Mouse (Mus musculus) adrenal gland, postnatal 10 days (tissue): ENCODE data around the gene Cyp4a14. TPM values are rescaled to one million over a fixed set of nuclear protein-coding genes. Genes with fewer than 3 reads are reported as not detected.
A peak's percentile ranks its signal among the peaks of the same experiment; 100 is the strongest.
"Not testable (repeated sequence)": the region's sequence is repeated elsewhere in the genome, so short reads cannot be mapped to it uniquely, and the experiment has no call there.

Experiments used
- DNase-seq: peaks from one replicate; pipeline ENCODE4 v3.0.0; 2021; ENCODE audit warnings: mixed read lengths
- long read RNA-seq, 2 experiments: library from polyadenylated mRNA; stranded (forward); transcript quantifications; one replicate each; pipeline ENCODE4 v2.0.0; 2021
- total RNA-seq, 2 experiments: library from RNA; stranded (reverse); gene quantifications; 2 replicates each; pipeline ENCODE4 v1.2.3; 2021

The Cyp4a14 gene
- 100 to 1,000 TPM in 1 of 2 experiments, 10 to 100 TPM in 1; 29.5 to 127 TPM for total RNA-seq
- long read RNA-seq, experiment 1, transcript Cyp4a14-201 (12 exons, 2,496 nt) = major isoform, 16 of 41 reads
- long read RNA-seq, experiment 1, partial matches to known transcripts = 19 of 41 reads
- long read RNA-seq, experiment 1, other reads (novel, unspliced or antisense) = 5 of 41 reads
- long read RNA-seq, experiment 2, partial matches to known transcripts = 2 of 7 reads
- long read RNA-seq, experiment 2, other reads (novel, unspliced or antisense) = 2 of 7 reads

- DNase-seq = no peak
Measured at GRCm38 (mm10) chr4:115496001-115496400, at the start of gene Cyp4a14. Gene Cyp4a14, minus strand, starts transcription at chr4:115496142.

GRCm38 (mm10) chr4:115545101-115545500 lies 49.2 kb upstream of the Cyp4a14 start:
- DNase-seq = no peak

GRCm38 (mm10) chr4:115521766-115522165 lies 25.8 kb upstream of the Cyp4a14 start:
- no peak for DNase-seq

- no peak for DNase-seq
Measured at GRCm38 (mm10) chr4:115519444-115519843, 23.5 kb upstream of the Cyp4a14 start.

- not testable (repeated sequence) for DNase-seq
Measured at GRCm38 (mm10) chr4:115518000-115518399, 22.1 kb upstream of the Cyp4a14 start, which contains the start of gene Cyp4a10. Gene Cyp4a10, plus strand, starts transcription at chr4:115518264.

- DNase-seq = not testable (repeated sequence)
Measured at GRCm38 (mm10) chr4:115513964-115514363, 18.0 kb upstream of the Cyp4a14 start.

- no peak for DNase-seq
Measured at GRCm38 (mm10) chr4:115497466-115497865, 1.5 kb upstream of the Cyp4a14 start.

- no peak for DNase-seq
Measured at GRCm38 (mm10) chr4:115481006-115481652, 14.8 kb downstream of the Cyp4a14 start.

GRCm38 (mm10) chr4:115476051-115476450 lies 19.9 kb downstream of the Cyp4a14 start:
- DNase-seq = peak; percentile 46

- not testable (repeated sequence) for DNase-seq
Measured at GRCm38 (mm10) chr4:115473585-115473984, 22.4 kb downstream of the Cyp4a14 start.

- DNase-seq = no peak
Measured at GRCm38 (mm10) chr4:115452304-115452703, 43.6 kb downstream of the Cyp4a14 start, which contains the start of gene Cyp4a30b. Gene Cyp4a30b, plus strand, starts transcription at chr4:115452604.

- no peak for DNase-seq
Measured at GRCm38 (mm10) chr4:115450577-115451137, 45.3 kb downstream of the Cyp4a14 start.

Other genes starting within 250 kb of the Cyp4a14 start
- not detected for gene Cyp4a12a, start 197.1 kb downstream of the Cyp4a14 start, total RNA-seq
- gene Cyp4a12b, start 84.5 kb downstream of the Cyp4a14 start, total RNA-seq = under 1 TPM in 1 of 2 experiments, not detected in 1; 0.12 TPM
- gene Cyp4a30b, start 43.5 kb downstream of the Cyp4a14 start, total RNA-seq = not detected
- 10 to 100 TPM in 1 of 2 experiments, 1 to 10 TPM in 1; 4.9 to 18.3 TPM for gene Cyp4a10, start 22.1 kb upstream of the Cyp4a14 start, total RNA-seq
- gene Cyp4a31, start 67.5 kb upstream of the Cyp4a14 start, total RNA-seq = 10 to 100 TPM in 1 of 2 experiments, 1 to 10 TPM in 1; 8.0 to 23.2 TPM
- gene Cyp4a32, start 104.8 kb upstream of the Cyp4a14 start, total RNA-seq = 10 to 100 TPM in 1 of 2 experiments, 1 to 10 TPM in 1; 4.4 to 17.8 TPM
- gene Cyp4b1, start 151.6 kb upstream of the Cyp4a14 start, total RNA-seq = 10 to 100 TPM; 19.1 to 26.5 TPM
- gene Efcab14, start 241.6 kb upstream of the Cyp4a14 start, total RNA-seq = 10 to 100 TPM; 47.0 to 51.9 TPM